Mouse (Mus musculus): ENCODE results near the gene Neurl4. TPM values are rescaled to one million over a fixed set of nuclear protein-coding genes. Genes with fewer than 3 reads are reported as not detected.
"Not testable (repeated sequence)": the region's sequence is repeated elsewhere in the genome, so short reads cannot be mapped to it uniquely, and the experiment has no call there.

Neurl4 gene
- polyA plus RNA-seq, 3 experiments from 2014 or later: 5.2 to 9.6 (median 9.0) TPM

DNA sequence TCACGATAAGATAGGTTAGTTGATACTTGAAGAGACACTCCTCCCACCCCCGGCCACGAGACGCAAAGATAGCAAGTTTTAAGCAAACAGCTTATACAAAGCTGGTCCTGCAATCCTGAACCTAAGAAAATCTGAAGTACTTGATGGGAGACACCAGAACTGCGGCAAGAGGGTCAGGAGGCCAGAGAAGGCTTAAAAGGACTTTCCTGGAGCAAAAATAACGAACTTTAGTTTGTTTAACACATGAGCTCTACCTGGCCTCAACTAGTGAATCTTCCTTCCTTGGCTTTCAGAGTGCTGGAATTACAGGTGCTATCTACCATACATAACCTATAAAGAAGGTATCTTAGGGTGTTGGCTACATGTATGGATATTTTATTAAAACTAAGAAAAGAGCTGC lies 33.8 kb downstream of the Neurl4 start:
- no peak for ATAC-seq

DNA sequence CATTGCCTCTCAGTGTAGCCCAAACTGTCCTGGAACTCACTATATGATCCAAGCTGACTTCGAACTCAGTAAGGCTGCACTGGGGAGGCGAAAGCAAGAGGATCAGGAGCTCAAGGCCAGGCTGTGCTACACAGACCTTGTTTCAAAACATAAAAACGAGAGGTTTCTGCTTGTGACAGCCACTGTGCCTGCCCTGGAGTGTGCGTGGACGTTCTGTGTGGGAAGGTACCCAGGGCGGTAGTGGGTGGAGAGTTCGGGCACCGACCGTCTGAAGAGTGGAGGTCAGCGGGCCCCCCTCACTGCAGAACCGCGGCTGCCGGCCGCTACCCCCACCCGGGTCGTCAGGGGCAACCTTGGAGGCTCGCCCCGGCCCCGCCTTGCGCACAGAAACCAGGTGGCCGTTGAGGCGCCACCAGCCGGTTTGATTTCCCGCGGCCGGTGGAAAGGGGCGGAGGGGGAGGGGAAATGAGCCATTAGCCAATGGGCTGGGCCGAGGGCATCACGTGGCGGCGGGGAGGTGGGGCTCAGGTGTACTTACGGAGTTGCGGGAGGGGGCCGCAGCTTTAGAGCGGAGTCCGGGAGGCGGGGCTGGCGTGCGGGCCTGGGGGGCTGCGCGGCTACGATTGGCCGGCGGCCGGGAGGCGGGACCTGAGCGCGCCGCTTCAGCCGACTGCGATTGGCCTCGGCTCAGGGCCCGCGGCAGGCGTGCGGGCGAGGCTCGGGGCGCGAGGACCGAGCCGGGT lies 34.4 kb downstream of the Neurl4 start, which contains the start of gene Ybx2:
Gene Ybx2 (plus strand): TSS at position 660 of the 743 bp plus-strand sequence.
- ATAC-seq: peak; percentile 78

DNA sequence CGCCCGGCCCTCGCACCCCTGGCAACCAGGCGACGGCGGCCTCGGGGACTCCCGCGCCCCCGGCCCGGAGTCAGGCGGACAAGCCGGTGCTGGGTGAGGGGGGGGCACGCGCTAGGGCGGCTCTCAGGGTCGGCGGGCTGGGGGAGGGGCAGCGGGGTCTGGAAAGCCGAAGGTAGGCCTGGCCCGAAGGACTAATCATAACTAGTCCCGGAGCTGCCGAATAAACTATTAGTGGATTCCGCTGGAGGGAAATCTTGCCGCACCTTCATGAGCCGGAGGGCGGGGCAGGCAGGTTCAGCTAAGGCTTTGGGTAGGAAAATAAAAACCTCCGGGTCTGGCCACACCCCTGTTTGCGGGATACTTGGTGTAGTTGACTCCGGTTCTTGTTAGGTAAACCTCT lies 35.3 kb downstream of the Neurl4 start:
- ATAC-seq: no peak

DNA sequence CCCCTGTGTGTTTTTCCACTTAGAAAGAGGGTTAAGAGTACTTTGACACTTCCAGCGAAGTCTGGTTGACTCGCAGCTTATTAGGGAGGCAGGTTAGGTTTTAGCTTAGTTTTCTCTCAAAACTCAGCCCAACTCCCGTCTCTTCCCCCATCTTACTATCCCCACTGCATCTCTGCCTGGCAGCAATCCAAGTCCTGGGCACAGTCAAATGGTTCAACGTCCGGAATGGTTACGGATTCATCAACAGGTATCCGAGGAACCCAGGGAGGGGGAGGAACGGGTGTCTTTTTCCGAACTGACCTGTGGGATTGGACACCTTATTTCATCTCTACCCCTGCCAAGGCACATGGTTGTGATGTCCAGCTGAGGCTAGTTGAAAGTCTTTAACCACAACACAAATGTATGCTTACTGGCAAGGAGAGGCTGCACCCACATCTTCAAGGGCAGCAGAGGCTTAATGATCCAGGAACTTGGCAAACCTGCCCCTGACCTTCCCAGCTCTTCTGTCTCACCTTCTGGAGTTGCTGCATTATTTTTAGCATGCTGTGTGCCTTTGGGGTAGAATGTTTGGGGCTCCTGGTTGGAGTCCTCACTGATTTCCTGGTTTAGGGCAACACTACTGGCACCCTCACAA lies 36.0 kb downstream of the Neurl4 start:
- ATAC-seq: no peak

DNA sequence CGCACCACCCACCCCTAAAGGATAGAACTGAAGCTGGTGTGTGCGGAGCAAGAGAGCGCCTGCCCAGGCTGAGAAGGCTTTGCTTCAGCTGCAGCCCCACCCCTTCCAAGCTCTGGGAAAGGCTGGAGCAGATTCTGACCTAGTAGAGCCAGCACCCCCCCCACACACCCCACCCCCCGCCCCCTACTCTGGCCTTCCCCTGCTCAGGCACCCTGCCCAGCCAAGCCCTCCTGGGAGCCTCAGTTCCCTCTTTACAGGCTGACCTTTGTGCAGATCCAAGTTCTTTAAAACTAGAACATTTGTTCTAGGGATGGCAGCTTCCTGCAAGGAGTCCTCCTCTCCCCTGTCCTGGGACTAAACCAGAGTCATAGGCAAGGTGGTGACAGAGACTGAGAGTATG lies 36.5 kb downstream of the Neurl4 start:
- no peak for ATAC-seq

DNA sequence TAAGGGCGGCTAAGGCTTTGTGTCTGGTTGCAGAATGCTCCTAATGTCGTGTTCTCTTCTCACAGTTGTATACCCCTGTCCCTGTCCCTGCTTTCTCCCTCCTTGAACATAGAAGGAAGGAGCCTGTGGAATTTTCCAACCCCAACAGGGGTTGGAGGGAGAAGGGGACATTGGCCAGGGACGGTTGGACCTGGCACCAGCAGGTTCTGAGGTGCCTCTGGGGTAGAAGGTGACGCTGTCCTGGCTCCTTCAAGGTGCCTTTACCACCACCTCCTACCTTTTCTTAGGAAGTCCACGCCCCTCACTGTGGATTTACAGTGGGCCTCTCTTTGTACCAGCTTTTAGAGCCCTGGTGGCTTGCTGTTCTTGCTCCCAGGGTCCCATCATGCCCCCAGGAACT lies 37.0 kb downstream of the Neurl4 start:
- no peak for ATAC-seq

DNA sequence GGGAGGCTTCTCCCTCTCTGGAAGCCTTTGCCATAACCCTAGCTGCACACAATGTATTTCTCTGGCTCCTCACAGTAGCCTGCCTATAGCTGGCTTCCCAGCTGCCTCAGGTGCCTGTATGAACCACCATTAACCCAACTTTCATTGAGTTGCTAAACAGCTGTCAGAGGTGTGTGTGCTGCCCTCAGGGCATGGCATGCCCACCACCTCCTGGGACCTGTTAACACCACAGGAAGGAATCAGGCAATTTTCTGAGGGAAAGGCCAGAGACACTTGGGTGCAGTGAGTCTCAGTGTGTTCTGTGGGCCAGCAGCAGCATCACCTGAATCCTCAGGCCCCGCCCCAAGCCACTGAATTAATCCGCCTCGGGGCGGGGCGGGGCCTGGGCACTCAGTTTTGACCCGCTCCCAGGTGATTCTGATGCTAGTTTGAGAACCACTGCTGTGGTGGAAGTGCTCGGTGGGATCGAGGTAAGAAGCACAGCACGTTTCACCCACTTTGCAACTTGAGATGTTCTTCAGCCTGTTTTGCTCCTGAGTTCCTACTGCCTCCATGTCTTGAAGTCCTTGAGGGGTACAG lies 37.6 kb downstream of the Neurl4 start:
- no peak for ATAC-seq

DNA sequence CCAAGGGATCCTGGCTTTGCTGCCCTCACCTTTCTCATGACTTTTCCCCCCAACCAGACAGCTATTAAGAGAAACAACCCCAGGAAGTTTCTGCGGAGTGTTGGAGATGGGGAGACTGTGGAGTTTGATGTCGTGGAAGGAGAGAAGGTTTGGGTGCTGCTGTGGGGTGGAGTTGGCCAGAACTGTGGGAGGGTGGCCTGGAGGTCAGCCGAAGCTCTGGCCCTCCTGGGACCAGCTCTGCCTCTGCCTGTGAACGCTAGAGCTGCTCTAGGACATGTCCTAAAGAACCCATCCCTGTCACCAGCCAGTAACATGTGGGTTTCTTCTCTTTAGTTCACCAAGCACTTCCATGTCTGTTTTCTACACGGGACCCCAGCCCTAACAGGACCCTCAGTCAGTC lies 38.3 kb downstream of the Neurl4 start:
- ATAC-seq: no peak

DNA sequence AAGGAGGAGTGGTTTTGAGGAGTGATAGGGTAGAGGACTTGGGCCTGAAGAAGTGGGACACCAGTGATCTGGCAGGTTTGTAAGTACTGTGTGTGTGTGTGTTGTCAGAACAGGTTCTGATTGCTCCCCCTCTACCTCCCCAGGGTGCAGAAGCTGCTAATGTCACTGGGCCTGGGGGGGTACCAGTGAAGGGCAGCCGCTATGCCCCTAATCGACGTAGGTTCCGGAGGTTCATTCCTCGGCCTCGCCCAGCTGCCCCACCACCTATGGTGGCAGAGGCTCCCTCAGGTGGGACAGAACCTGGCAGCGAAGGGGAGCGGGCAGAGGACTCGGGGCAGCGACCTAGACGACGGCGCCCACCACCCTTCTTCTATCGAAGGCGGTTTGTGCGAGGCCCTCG lies 38.9 kb downstream of the Neurl4 start:
- no peak for ATAC-seq

DNA sequence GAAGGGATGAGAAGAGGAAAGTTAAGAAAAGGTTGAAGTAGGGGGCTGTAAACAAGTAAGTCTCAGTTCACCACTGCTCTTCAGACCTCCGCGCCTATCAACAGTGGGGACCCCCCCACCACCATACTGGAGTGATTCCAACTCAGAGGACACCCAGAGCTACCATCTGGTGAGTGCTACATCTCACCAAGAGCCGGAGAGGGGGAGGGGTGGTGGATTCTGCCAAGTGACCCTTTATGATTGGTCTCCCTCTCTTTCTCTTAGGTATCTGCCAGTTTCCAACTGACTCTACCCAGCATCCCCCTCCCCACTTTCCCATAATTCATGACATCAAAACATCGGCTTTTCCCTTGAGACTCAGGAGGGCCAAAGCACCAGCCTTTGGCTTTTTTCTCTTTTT lies 40.1 kb downstream of the Neurl4 start:
- ATAC-seq: no peak

DNA sequence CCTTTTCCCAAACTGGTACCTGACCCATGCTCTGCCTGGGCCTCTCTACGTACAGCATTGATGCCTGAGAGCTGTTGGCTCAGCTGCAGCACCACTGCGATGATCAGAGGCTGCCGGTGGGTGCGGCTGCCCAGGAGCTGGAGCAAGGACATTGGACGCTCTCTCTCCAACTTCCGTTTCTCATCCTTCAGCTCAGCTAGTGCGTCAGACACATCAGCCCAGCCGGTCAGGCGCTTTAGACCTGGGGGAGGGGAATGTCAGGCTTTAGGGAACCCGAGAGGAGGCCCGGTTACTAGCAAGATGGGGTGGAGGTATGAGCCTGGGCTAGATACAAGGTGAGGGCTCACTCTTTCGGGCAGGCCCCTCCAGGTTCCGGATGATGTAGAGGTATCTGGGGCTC lies 44.3 kb downstream of the Neurl4 start:
- ATAC-seq: no peak

DNA sequence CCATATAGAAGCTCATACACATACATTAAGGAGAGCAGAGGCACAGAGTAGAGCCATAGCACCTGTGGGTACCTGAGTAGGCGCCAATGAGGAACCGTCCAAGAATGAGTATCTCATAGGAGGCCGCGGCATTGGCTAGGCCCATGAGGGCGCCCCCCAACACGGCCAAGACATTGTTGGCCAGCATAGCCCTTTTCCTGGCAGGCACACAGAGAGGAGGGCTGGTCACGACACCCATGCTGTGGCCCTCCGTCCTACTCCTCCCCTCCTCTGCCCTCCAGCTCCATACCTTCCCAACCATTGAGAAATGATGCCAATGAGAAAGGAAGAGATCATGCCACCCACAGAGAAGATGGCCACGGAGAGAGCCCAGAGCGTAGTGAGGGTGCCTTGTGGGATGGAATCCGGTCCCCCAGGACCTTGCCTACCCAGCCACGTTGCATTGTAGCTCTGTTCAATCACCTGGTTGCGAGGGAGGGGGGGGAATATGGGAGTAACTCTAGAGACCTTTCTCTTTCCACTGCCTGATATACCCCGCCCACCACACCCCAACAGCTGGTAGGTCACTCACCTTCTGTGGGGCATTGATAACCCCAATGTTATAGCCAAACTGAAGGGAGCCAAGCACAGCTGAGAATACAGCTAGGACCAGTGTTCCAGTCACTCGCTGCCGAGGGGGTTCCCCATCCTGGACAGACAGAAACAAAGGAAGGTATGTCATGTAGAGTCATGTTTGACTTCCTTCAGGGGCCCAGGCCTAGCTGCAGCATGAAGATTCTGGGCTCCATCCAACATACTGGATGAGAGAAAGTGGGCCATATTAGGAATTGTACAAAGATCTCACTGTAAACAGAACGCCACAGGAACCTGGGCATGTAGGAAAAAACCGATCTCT lies 45.4 kb downstream of the Neurl4 start:
- no peak for ATAC-seq

DNA sequence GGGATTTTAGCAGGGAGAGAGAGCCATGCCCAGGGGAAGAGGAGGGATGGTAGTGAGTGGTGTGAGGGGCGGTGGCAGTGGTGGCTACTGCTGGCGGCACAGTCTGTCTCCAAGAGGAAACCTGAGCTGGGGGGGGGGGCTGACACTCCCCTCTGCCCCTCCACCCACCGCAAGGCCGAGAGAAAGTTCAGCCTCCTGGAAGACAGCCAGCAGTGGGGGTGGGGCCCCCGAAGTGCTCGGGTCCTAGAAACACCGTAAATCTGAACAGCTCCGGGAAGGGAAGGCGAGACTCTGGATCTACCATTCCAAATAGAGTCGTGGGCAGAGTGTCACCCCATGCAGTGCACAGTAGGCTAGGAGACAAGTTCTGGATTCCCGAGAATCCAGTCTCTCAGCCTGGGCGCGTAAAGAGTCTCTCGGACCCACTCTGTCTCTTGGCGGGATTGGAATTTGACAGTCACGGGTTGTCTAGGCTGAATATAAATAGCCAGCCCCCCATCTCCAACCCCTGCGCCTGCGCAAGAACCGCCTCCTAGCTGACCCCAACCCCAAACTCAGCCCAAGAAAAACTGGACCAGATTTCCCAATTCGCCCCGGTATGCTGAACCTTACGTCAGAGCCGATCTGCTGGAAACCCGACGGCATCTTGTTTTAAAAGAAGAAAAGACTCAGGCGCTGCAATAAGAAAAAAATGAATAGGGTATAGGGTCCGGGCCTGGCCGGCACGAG lies 46.6 kb downstream of the Neurl4 start:
- no peak for ATAC-seq

DNA sequence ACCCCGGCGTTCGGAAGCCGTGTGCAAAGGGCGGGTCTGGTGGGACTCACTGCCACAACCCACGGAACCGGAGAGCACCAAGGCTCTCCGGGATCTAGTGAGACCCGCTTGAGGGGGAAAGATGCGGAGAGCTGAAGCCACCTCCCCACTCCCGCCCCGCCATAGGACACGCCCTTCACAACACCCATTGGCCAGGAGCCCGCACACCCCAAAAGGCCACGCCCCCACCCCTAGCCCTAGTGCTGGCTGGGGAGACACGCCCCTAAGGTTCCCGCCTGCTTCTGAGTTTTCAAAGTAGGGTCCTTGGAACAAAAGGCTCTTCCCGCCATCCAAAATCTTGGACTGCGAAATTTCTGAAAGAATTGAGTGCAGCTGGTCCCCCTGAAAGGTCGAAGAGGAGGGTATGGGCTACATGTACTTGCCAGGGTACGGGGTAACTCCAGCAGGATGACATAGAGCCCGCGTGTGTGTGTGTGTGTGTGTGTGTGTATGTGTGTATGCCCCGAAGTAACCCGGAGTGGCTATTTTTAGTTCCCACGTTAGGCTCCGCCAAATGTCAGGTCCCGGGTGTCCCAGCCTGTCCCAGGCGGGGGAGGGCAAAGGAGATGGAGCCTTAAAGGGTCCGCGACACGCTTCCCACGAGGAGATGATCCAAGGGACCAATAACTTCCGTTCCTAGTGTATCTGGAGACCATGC lies 47.3 kb downstream of the Neurl4 start, which contains the start of gene Slc2a4:
Gene Slc2a4 (minus strand): TSS at position 123 of the 697 bp plus-strand sequence.
- ATAC-seq: peak; percentile 87

DNA sequence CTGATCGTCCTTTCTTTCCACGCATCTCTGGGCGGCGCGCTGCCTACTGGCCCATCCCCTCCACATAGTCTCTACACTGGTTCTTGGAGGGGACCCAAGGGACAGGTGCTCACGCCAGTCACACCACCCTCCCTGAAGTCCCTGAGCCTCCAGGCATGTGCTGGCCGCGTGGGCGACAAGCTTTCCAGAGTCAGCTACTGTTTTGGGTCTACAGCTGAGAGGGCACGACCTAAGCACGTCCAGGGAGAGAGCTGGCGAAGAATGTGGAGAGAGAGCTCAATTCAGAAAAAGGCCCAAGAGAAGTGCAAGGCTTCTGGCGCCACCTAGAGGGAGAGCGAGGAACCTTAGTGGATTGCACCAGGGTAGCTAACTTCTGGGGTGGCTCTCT lies 47.9 kb downstream of the Neurl4 start:
- ATAC-seq: peak; percentile 73

DNA sequence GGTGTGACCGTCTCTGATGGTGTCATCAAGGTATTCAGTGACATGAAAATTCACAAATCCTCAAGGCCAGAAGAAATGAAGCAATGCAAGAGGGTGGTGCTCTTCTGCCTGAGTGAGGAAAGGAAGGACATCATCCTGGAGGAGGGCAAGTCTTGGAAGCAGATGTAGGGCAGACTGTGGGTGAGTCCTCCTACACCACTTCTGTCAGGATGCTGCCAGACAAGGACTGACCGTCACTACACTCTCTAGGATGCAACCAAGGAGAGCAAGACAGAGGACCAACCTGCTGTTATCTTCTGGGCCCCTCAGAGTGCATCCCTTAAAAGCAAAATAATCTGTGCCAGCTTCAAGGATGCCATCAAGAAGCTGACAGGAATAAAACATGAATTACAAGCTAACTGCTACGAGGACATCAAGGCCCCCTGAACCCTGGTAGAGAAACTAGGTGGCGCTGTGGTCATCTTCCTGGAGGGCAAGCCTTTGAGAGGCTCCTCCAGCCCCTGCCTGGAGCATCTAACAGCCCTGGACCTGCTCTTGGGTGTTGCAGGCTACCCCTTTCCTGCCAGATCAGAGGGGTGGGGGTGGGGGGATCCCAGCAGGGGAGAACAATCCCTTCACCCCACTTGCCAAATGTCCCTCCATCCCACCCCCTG lies 50.1 kb downstream of the Neurl4 start:
- ATAC-seq: no peak

DNA sequence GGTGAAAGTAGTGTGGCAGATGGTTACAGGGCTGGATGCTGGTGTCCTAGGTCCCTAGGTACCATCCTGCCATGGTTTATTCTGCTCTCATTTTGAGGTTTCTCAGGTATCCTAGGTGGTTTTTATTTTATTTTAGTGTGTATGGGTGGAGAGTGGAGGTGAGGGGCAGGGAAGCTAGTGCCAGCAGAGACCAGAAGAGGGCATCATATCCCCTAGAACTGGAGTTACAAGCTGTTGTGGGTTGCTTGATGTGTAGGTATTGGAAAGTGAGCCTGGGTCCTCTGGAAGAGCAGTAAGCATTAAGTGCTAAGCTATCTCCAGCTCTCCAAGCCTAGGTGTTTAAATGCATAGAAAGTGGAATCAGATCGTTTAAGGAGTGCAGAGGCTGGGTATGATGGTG lies 51.4 kb downstream of the Neurl4 start:
- ATAC-seq: no peak

DNA sequence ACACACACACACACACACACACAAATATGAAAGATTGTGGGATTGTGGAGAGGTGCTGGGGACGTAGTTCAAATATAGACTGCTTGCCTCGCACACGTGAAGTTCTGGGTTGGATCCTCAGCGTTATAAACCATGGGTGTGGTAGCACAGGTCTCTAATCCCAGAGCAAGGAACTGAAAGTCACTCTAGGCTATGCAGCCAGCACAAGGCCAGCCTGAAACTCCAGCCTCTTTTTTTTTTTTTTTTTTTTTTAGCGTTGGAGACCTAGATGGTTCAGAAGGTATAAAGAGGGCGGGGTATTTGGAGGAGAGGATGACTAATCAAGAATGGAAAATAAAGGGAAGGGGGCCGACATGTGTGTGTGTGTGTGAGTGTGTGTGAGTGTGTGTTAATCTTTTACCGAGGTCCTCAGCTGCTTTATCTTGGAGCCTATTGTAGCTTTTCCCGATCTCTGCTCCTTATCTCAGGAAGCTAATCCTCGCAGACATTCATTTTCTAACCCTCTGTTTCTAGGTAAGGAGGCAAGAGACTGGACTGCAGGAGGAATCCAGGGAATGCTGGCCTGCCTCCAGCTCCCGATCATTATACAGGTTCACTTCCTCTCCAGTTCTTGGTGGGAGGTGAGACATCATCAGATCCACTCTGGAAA lies 52.5 kb downstream of the Neurl4 start:
- no peak for ATAC-seq

DNA sequence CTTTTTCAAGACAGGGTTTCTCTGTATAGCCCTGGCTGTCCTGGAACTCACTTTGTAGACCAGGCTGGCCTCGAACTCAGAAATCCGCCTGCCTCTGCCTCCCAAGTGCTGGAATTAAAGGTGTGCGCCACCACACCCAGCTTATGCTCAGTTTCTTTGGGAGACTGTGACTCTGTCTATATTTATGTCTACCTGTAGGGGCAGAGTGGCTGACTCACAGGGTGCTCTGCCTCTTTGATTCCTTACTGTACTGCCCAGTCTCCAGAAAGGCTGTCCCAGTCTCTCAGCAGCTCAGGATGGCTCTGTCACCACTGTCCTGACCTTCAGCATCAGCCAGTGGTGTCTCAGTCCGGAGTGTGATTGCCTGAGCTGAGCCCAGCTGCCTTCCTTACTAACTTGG lies 54.7 kb downstream of the Neurl4 start:
- ATAC-seq: not testable (repeated sequence)

DNA sequence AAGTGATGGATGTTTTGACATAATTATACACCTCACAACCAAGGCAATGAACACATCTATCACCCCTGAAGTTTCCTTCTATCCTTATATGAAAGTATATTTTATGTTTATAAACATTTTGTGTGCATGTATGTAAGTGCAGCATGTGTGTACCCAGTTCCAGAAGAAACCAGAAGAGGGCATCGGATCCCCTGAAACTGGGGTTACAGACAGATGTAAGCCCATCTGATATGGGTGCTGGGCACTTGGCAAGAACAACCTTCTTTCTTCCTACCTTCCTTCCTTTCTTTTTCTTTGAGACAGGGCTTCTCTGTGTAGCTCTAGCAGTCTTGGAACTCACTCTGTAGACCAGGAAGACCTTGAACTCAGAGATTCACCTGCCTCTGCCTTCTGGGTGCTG lies 55.3 kb downstream of the Neurl4 start:
- ATAC-seq: no peak

DNA sequence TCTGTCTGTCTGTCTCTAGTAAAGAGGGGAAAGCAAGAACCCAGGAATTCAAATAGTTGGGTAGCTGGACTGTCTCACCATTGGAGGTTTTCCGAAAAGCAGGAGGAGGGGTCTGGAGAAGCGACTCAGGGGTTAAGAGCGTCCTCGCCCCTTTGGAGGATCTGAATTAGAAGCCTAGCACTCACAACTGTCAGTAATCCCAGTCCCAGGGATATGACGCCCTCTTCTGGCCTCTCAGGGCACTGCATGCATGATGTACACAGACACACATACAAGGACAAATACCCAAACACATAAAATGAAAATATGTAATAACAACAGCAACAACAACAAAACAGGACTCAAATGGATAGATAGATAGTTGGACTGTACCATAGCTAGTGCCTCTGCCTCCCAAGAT lies 59.7 kb downstream of the Neurl4 start:
- ATAC-seq: no peak
